Mouse (Mus musculus) spleen, adult 2 months (tissue): ENCODE data around the gene Apob. TPM values are rescaled to one million over a fixed set of nuclear protein-coding genes. Genes with fewer than 3 reads are reported as not detected.

Source experiments
- DNase-seq, 2 experiments: peaks; one replicate each; pipeline versions ENCODE4 v3.0.0 to v3.0.0-alpha.2; 2012 to 2021; ENCODE audit warnings: low spot score in 2 of 2, low read depth in 1 of 2
- H3K27ac ChIP-seq: fragments of 200-500 bp; 2 replicates; pipeline ENCODE4 v1.5.1; 2012; ENCODE audit warnings: low read length, inconsistent platforms; ENCODE audit not compliant: insufficient read depth
- H3K27me3 ChIP-seq: fragments of 200-500 bp; 2 replicates; pipeline ENCODE4 v1.6.1; 2012; ENCODE audit warnings: mild to moderate bottlenecking, moderate library complexity, low read length, inconsistent platforms; ENCODE audit not compliant: control insufficient read depth, insufficient read depth
- H3K36me3 ChIP-seq: fragments of 200-500 bp; 2 replicates; pipeline ENCODE4 v1.6.1; 2012; ENCODE audit warnings: mild to moderate bottlenecking, low read length, inconsistent platforms; ENCODE audit not compliant: control insufficient read depth, insufficient read depth
- H3K4me1 ChIP-seq: fragments of 200-500 bp; 2 replicates; pipeline ENCODE4 v1.6.1; 2011; ENCODE audit warnings: inconsistent platforms; ENCODE audit not compliant: control insufficient read depth, insufficient read depth, insufficient read length
- H3K4me3 ChIP-seq: fragments of 200-500 bp; 2 replicates; pipeline ENCODE4 v1.5.1; 2011; ENCODE audit warnings: mild to moderate bottlenecking, inconsistent platforms; ENCODE audit not compliant: insufficient read depth, insufficient read length; ENCODE audit errors: extremely low read depth
- CTCF ChIP-seq: fragments of 200-500 bp; IDR thresholded peaks from 2 replicates; pipeline ENCODE4 v1.5.1; 2011; ENCODE audit warnings: mild to moderate bottlenecking, inconsistent platforms; ENCODE audit not compliant: insufficient read depth, insufficient read length, insufficient replicate concordance; ENCODE audit errors: extremely low read depth
- POLR2A ChIP-seq: fragments of 200-500 bp; IDR thresholded peaks from 2 replicates; pipeline ENCODE4 v1.6.1; 2011; ENCODE audit warnings: low read depth, low read length, inconsistent platforms
- WGBS: fragments of 180-500 bp; shearing (Covaris S2); methylation state at CpG from one replicate; pipeline ENCODE4 v1.1.7; 2018; 5-methylcytosine and 5-hydroxymethylcytosine counted together
- polyA plus RNA-seq: library from polyadenylated mRNA; depleted of rRNA; stranded (reverse); fragments of >200 nt; gene quantifications from 2 replicates; pipeline ENCODE4 v1.2.3, GENCODE M21; 2012

Apob gene
- polyA plus RNA-seq, 1 experiment: 0.02 TPM

DNA sequence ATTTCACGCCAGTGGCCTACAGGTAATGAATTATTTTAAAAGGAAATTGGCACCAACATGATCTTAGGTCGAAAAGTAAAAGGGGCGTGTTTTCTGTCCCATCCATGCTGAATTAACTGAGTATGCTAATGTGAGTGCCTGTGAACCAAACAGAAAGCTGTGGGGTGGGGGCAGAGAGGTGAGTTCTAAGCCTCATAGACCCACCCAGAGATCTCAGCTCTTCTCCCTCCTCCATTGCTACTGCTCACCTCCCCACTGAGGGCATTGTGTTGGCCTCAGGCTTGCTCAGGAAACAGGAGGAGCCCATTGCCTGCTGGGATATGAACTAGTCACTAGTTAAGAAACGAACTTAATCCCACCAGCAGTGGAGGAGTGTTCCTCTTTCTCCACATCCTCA is 54.9 kb downstream of the Apob start:
- 61% methylated on average over 4 of the region's 4 CpGs for WGBS
- H3K4me1 ChIP-seq: no peaks in the 10 kb centered on the region
- H3K27ac ChIP-seq: no peak overlapping the region
- DNase-seq: no peak
- H3K4me3 ChIP-seq: no peak overlapping the region
- H3K36me3 ChIP-seq: no peaks in the 10 kb centered on the region
- no peaks in the 10 kb centered on the region for H3K27me3 ChIP-seq
- TF ChIP-seq CTCF: no peak
- no peak for TF ChIP-seq POLR2A

DNA sequence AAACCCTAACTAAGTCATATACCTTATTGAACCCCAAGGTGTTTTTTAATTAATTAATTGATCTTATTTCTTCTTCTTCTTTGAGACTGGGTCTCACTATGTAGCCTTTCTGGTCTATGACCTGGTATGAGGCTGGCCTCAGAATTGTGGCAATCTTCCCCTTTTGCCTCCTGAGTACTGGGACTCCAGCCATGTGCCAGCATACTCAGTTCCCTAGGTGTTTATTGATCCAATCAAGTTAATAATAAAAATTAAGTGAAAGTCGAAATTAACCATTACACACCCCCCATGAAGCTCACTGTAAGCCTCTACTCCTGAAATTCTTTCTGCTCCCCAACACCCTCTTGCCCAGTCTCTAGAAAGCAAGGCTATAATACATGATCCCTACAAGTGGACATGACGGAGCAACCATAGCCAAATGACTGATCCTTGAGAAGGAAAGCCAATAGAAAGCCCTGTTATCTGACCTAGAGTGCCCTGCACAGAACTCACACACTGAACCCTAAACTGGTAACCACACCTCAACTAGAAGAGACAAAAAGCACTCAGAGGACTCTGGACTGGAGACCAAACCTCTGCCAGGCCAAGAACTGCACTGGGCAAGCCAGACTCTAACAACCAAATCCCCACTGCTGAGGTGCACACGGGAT is 60.8 kb downstream of the Apob start:
- Histone ChIP-seq H3K4me1 (no peaks in the 10 kb centered on the region), H3K27ac (no peak overlapping the region), H3K4me3 (no peak overlapping the region), H3K27me3 (no peaks in the 10 kb centered on the region), H3K36me3 (no peaks in the 10 kb centered on the region)
- DNase-seq: no peak
- WGBS: 79% methylated on average over 3 of the region's 3 CpGs
- TF ChIP-seq POLR2A (no peak), CTCF (no peak)

GRCm38 (mm10) chr12:8042626-8043394 is 65.4 kb downstream of the Apob start:
- DNase-seq: no peak
- TF ChIP-seq POLR2A (no peak), CTCF (no peak)
- WGBS: 36% methylated on average over 7 of the region's 7 CpGs
- Histone ChIP-seq H3K4me3 (no peak overlapping the region), H3K36me3 (no peaks in the 10 kb centered on the region), H3K27me3 (no peaks in the 10 kb centered on the region), H3K27ac (no peak overlapping the region), H3K4me1 (no peaks in the 10 kb centered on the region)

GRCm38 (mm10) chr12:8047046-8047445 is 69.6 kb downstream of the Apob start:
- 90% methylated on average over 2 of the region's 2 CpGs for WGBS
- no peak for DNase-seq

DNA sequence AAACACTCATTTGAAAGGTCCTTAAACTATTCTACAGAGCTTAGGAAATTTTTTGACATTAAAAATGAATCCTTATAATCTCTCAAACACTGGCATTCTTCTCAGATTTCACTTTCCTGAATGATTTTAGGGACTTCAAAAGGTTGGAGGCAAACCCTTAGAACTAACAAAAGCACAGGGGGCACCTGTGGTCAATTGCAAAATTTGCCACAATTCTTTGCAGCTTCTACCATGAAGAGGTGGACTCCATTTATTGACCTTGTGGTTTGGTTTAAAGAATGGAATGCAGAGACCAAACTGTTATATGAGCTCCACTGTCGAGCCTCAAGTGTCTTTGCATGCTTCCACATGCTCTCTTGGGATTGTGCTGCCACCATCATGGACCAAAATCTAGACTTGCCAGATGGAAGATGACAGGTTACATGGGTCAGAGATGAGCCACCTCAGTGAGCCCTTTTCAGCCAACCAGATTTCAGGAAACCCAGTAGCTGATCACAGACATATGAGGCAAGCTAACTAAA is 70.4 kb downstream of the Apob start:
- no peak for DNase-seq
- TF ChIP-seq POLR2A: no peak
- TF ChIP-seq CTCF: no peak
- Histone ChIP-seq H3K4me3 (no peak overlapping the region), H3K27ac (no peak overlapping the region), H3K4me1 (no peaks in the 10 kb centered on the region), H3K27me3 (no peaks in the 10 kb centered on the region), H3K36me3 (no peaks in the 10 kb centered on the region)
- WGBS: 26% methylated on average over 1 of the region's 1 CpGs

More at GRCm38 (mm10) chr12:8047046-8047445, 69.6 kb downstream of the Apob start:
- no peak overlapping the region for H3K27ac ChIP-seq
- no peaks in the 10 kb centered on the region for H3K27me3 ChIP-seq
- TF ChIP-seq POLR2A: no peak
- TF ChIP-seq CTCF: no peak
- H3K36me3 ChIP-seq: no peaks in the 10 kb centered on the region
- H3K4me3 ChIP-seq: no peak overlapping the region
- H3K4me1 ChIP-seq: no peaks in the 10 kb centered on the region

DNA sequence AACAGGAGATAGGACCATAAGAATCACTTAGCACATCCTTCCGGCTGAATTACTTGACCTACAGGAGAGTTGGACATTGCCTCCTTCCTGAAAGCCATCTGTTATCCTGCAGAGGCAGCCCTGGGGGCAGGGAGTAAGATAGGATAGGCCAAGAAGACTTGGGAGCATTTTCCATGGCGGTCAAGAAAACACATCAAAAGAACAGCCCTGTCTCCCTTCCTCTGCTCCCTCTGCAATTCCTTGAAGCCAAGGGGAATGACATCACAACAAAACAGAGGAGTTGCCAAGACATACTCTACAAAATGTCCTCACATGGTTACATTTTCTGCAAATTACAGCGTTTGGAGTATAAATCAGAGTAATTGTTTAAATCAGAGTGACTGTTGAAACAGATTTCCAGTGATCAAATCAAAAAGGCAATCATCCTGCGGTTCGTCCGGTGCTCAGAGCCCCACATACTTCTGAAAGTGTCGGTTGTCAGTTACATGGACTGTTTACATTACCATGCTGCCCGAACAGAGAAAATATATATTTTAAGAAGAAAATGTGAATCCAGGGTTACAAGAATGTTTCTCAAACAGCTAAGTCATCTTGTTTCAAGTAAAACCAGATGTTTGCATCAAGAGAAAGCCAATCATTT is 78.7 kb downstream of the Apob start:
- Histone ChIP-seq H3K36me3 (no peaks in the 10 kb centered on the region), H3K4me1 (no peaks in the 10 kb centered on the region), H3K4me3 (no peak overlapping the region), H3K27me3 (no peaks in the 10 kb centered on the region), H3K27ac (no peak overlapping the region)
- no peak for DNase-seq
- TF ChIP-seq POLR2A: no peak
- WGBS: 82% methylated on average over 8 of the region's 8 CpGs

DNA sequence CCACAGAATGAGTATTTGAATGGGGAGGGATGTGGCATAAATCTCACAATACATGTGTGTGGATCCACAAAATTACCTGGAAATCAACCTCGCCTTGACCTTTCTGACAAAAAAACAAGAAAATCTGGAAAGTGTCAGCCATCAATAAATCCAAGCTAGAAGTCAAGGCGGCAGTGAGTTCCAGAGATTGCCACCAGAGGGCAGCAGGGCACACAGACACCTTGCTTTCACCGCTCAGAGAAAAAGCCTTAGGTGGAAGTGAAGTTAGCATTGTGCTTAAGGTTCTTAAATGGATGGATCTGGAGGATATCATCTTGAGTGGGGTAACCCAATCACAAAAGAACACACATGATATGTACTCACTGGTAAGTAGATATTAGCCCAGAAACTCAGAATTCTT is 82.1 kb downstream of the Apob start:
- peak in 1 of 2 experiments; percentile 27 for DNase-seq
- H3K4me1 ChIP-seq: no peaks in the 10 kb centered on the region
- H3K27ac ChIP-seq: no peak overlapping the region
- WGBS: 9% methylated on average over 3 of the region's 3 CpGs
- H3K36me3 ChIP-seq: no peaks in the 10 kb centered on the region
- TF ChIP-seq CTCF: peak; percentile 85; the same call in 1 of the 2 replicates
- no peak for TF ChIP-seq POLR2A
- H3K4me3 ChIP-seq: no peak overlapping the region
- H3K27me3 ChIP-seq: no peaks in the 10 kb centered on the region
